Mouse (Mus musculus): ENCODE data around the gene Lmo4.

DNA sequence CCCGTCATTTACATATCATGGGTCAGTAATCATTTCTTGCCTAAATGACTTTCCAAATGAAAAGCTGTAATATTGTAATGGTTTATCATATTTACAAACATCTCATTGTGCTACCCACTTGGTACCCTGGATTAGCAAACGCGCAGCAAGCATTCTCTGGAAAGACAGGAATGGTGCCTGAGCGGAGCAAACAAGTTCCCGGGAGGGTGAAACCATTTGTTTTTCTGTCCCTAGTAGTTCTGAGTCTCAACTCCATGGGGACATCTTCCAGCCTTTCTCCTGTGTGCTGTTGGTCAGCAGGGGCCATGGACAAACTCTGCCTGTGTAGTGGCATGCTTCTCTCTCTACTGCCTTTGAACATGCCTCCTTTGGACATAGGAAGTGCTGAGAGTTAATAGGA lies 64.2 kb downstream of the Lmo4 start:
- TF ChIP-seq POLR2A (IDR thresholded peaks at IDR 0.05; ENCODE audit: borderline replicate concordance, extremely low read depth, low read depth, low read length), result no peak
- no peak for TF ChIP-seq CTCF (IDR thresholded peaks at IDR 0.05; ENCODE audit: insufficient read depth, low read length)

Measured in lung, adult 2 months (tissue).